Mouse (Mus musculus) gonadal fat pad, adult 2 months (tissue): ENCODE measurements at regions not wholly inside any gene's neighbourhood (a gene's known extent, or its start where the extent isn't known, plus 50 kb on each side); places are given as distances from the start of the nearest gene placed in this dataset.

ENCODE experiments used
- DNase-seq: peaks from one replicate; pipeline ENCODE4 v3.0.0-alpha.2; 2012; ENCODE audit warnings: low read depth

- DNase-seq = peak; percentile 47
Observed at GRCm38 (mm10) chr16:14800209-14800608, 106.2 kb upstream of the Efcab1 start.

GRCm38 (mm10) chr16:14827008-14827407, 79.4 kb upstream of the Efcab1 start:
- DNase-seq = no peak

GRCm38 (mm10) chr16:14840786-14841185, 65.6 kb upstream of the Efcab1 start:
- no peak for DNase-seq
